ENCODE assay signal across 13 mouse cellular contexts in the genomic region with DNA sequence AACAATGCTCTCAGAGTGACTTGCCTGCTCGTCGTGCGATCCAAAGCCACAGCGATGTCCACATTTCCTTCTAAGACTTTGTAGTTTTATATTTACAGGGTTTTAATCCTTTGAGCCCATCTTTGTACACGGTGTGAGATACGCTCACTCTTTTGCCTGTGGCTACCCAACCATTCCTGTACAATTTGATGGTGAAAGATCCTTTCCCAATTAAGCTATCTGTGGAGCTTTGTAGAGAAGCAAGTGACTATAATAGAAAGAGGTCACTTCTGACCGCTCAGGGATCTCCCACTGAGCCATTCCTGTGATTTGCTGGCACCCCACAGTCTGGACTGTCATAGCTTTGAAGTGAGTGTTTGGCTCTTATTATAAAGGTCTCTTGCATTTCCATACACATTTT. TPM values are rescaled to one million over a fixed set of nuclear protein-coding genes. Genes with fewer than 3 reads are reported as not detected.
DNase-seq lines count a peak whose midpoint lies in the region; ATAC-seq and TF ChIP-seq lines count a peak whose summit lies in the region.
"Had no signal": no experiment of that assay in that cellular context is flagged by ENCODE, and none has a peak within 500 bp of the region (broad histone marks: within the 10 kb centered on the region; RNA-seq: fewer than 3 reads in every experiment).

No protein-coding gene starts in this region.

- no peaks in the 10 kb centered on the region for H3K4me1 ChIP-seq in heart, embryonic 10.5 days
- H3K4me1 ChIP-seq in heart, adult 2 months (ENCODE audit: control insufficient read depth, insufficient read depth, low read length): no peaks in the 10 kb centered on the region
- 0 out of 2 replicates have a peak, but pooled peaks cover 3% of the 10 kb centered on the region for H3K4me1 ChIP-seq in liver, embryonic 12.5 days
- H3K4me1 ChIP-seq in hindbrain, postnatal 0 days (ENCODE audit: insufficient read depth, low read length): no peaks in the 10 kb centered on the region

- H3K4me2 ChIP-seq in liver, embryonic 12.5 days: peak overlapping the region; percentile 47
- H3K4me2 ChIP-seq in hindbrain, postnatal 0 days (ENCODE audit: low read depth, low read length): 0 out of 2 replicates have a peak overlapping the region, but pooled peaks have one; percentile 7

- no peaks in the 10 kb centered on the region for H3K79me2 ChIP-seq in heart, adult 2 months (replicated peaks; ENCODE audit: control insufficient read depth, insufficient read depth, low read length)

- 13% methylated on average over 7 of the region's 7 CpGs for WGBS in heart, embryonic 10.5 days
- WGBS in heart, adult 2 months: 51% methylated on average over 7 of the region's 7 CpGs
- WGBS in liver, embryonic 12.5 days (ENCODE audit: insufficient replicate concordance): 31% methylated on average over 7 of the region's 7 CpGs
- 18% methylated on average over 7 of the region's 7 CpGs for WGBS in hindbrain, postnatal 0 days

- TF ChIP-seq EP300 in heart, adult 2 months (IDR thresholded peaks at IDR 0.05; ENCODE audit: insufficient read depth, low read depth, low read length): no peak

- H3K27ac ChIP-seq in heart, embryonic 10.5 days: no peak overlapping the region
- no peak overlapping the region for H3K27ac ChIP-seq in heart, adult 2 months
- H3K27ac ChIP-seq in liver, embryonic 12.5 days: no peak overlapping the region
- no peak overlapping the region for H3K27ac ChIP-seq in hindbrain, postnatal 0 days

- no peaks in the 10 kb centered on the region for H3K36me3 ChIP-seq in heart, embryonic 10.5 days
- no peaks in the 10 kb centered on the region for H3K36me3 ChIP-seq in heart, adult 2 months (ENCODE audit: control insufficient read depth, insufficient read depth, low read length)
- no peaks in the 10 kb centered on the region for H3K36me3 ChIP-seq in liver, embryonic 12.5 days
- H3K36me3 ChIP-seq in hindbrain, postnatal 0 days (ENCODE audit: insufficient read depth, low read length): no peaks in the 10 kb centered on the region

- DNase-seq in heart, embryonic 10.5 days (ENCODE audit: low spot score): no peak
- DNase-seq in heart, adult 2 months: no peak
- DNase-seq in liver: no peak
- peak; percentile 34 for DNase-seq in brain, adult 2 months (ENCODE audit: low read depth, low spot score)
- DNase-seq in hindbrain, postnatal 0 days (ENCODE audit: low spot score): no peak
- no peak for DNase-seq in spleen, adult 18-20 months
- DNase-seq: adrenal gland, postnatal 36 days; cerebellum, adult 8-10 months; kidney, adult 8-10 months; layer of hippocampus, postnatal 36 days; lung, postnatal 14 days had no signal

- peaks cover 26% of the 10 kb centered on the region for H3K27me3 ChIP-seq in heart, embryonic 10.5 days (ENCODE audit: insufficient read depth, poor library complexity, severe bottlenecking)
- no peaks in the 10 kb centered on the region for H3K27me3 ChIP-seq in heart, adult 2 months (ENCODE audit: control insufficient read depth, insufficient read depth, low read length)
- H3K27me3 ChIP-seq in liver, embryonic 12.5 days (replicated peaks): peaks cover 33% of the 10 kb centered on the region
- H3K27me3 ChIP-seq in hindbrain, postnatal 0 days (ENCODE audit: insufficient read depth, low read length): peaks cover 9% of the 10 kb centered on the region; the same call in 1 of the 2 replicates

- no peak for TF ChIP-seq CTCF in heart, adult 2 months (IDR thresholded peaks at IDR 0.05)
- no peak for TF ChIP-seq CTCF in hindbrain, postnatal 0 days (IDR thresholded peaks at IDR 0.05; ENCODE audit: low read depth)

- TF ChIP-seq POLR2A in heart, adult 2 months (IDR thresholded peaks at IDR 0.05; ENCODE audit: insufficient read depth, low read depth, low read length): no peak

- peak overlapping the region; percentile 35; the same call in 1 of the 2 replicates for H3K4me3 ChIP-seq in heart, embryonic 10.5 days
- H3K4me3 ChIP-seq in heart, adult 2 months: no peak overlapping the region
- no peak overlapping the region for H3K4me3 ChIP-seq in liver, embryonic 12.5 days
- no peak overlapping the region for H3K4me3 ChIP-seq in hindbrain, postnatal 0 days (ENCODE audit: low read length)

- intact Hi-C loops in heart, adult 2 months (cut with DNase I): no loop called here

- H3K9me3 ChIP-seq in heart, embryonic 10.5 days: no peaks in the 10 kb centered on the region
- H3K9me3 ChIP-seq in liver, embryonic 12.5 days (replicated peaks): no peaks in the 10 kb centered on the region
- H3K9me3 ChIP-seq in hindbrain, postnatal 0 days (ENCODE audit: low read length): no peaks in the 10 kb centered on the region

- no peak overlapping the region for H3K9ac ChIP-seq in heart, adult 2 months (ENCODE audit: low read depth, low read length)
- no peak overlapping the region for H3K9ac ChIP-seq in liver, embryonic 12.5 days
- H3K9ac ChIP-seq in hindbrain, postnatal 0 days (replicated peaks; ENCODE audit: low read length): no peak overlapping the region

- ATAC-seq in liver, embryonic 12.5 days: no peak
- no peak for ATAC-seq in hindbrain, postnatal 0 days
- ATAC-seq in erythroblast, adult 5-6 weeks (replicated peaks; ENCODE audit: low FRiP score, poor library complexity, severe bottlenecking): no peak

RNA-seq across cellular contexts. Expression of gene Sec61a1, which starts 48.0 kb away (rescaled TPM):
- polyA plus RNA-seq in heart, embryonic 10.5 days (2016; fragmentation: Nextera tagmentation; extraction: Ambion mirVana): 234 and 235 TPM in 2 replicates
- 10 to 100 TPM; 40.4 to 44.5 TPM for total RNA-seq in heart, adult 2 months (2021)
- 63.0 and 79.2 TPM in 2 replicates for polyA plus RNA-seq in heart, adult 2 months (2012; rRNA removed)
- 154 and 156 TPM in 2 replicates for polyA plus RNA-seq in liver, embryonic 12.5 days (2016; fragmentation: Nextera tagmentation; extraction: Ambion mirVana)
- total RNA-seq in hindbrain, postnatal 0 days (2014; rRNA removed): 183 and 201 TPM in 2 replicates
- 129 and 133 TPM in 2 replicates for polyA plus RNA-seq in hindbrain, postnatal 0 days (2015; fragmentation: Nextera tagmentation; extraction: Ambion mirVana)
- total RNA-seq in erythroblast, adult 5-6 weeks (2015; ENCODE audit: low replicate concordance): 26.1 and 35.1 TPM in 2 replicates
- 33.3 and 37.7 TPM in 2 replicates for total RNA-seq in erythroblast, adult 5-6 weeks (2017; ENCODE audit: low replicate concordance)
